Mouse (Mus musculus): ENCODE measurements around the gene Slc9a1. TPM values are rescaled to one million over a fixed set of nuclear protein-coding genes. Genes with fewer than 3 reads are reported as not detected.

Slc9a1 gene
- polyA plus RNA-seq, 1 experiment from 2014 or later = 7.9 TPM

GRCm38 (mm10) chr4:133348051-133348775, 21.3 kb upstream of the Slc9a1 start:
- WGBS = 94% methylated on average over 5 of the region's 5 CpGs
- Histone ChIP-seq H3K4me1 (no peaks in the 10 kb centered on the region), H3K9me3 (no peaks in the 10 kb centered on the region), H3K27me3 (ENCODE audit: poor library complexity, severe bottlenecking) (no peaks in the 10 kb centered on the region), H3K36me3 (replicated peaks) (no peaks in the 10 kb centered on the region), H3K27ac (no peak overlapping the region), H3K4me3 (no peak overlapping the region)
- no peak for DNase-seq (ENCODE audit: extremely low spot score, low spot score)

DNA sequence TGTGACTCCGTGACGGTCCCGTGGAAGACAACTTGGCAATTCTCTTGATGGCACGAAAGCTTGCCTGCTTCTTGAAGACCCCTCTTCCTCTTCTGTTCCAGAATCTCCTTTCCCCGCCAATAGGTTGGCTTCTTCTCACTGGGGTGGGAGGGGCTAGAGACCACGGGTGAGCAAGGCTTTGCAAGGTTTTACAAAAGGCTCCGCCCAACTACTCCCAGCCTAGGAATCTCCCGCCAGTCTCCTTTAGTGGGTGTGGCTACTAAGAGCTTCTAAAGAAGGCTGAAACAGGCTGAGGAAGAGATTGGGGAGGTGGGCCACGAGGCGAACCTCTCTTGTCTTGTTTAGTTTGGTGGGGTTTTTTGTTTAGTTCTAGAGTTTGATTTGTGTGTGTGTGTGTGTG, 16.7 kb upstream of the Slc9a1 start:
- H3K27ac ChIP-seq = no peak overlapping the region
- H3K27me3 ChIP-seq (ENCODE audit: poor library complexity, severe bottlenecking) = no peaks in the 10 kb centered on the region
- no peaks in the 10 kb centered on the region for H3K4me1 ChIP-seq
- no peaks in the 10 kb centered on the region for H3K36me3 ChIP-seq (replicated peaks)
- WGBS = 74% methylated on average over 10 of the region's 10 CpGs
- no peaks in the 10 kb centered on the region for H3K9me3 ChIP-seq
- no peak for DNase-seq (ENCODE audit: extremely low spot score, low spot score)
- no peak overlapping the region for H3K4me3 ChIP-seq

DNA sequence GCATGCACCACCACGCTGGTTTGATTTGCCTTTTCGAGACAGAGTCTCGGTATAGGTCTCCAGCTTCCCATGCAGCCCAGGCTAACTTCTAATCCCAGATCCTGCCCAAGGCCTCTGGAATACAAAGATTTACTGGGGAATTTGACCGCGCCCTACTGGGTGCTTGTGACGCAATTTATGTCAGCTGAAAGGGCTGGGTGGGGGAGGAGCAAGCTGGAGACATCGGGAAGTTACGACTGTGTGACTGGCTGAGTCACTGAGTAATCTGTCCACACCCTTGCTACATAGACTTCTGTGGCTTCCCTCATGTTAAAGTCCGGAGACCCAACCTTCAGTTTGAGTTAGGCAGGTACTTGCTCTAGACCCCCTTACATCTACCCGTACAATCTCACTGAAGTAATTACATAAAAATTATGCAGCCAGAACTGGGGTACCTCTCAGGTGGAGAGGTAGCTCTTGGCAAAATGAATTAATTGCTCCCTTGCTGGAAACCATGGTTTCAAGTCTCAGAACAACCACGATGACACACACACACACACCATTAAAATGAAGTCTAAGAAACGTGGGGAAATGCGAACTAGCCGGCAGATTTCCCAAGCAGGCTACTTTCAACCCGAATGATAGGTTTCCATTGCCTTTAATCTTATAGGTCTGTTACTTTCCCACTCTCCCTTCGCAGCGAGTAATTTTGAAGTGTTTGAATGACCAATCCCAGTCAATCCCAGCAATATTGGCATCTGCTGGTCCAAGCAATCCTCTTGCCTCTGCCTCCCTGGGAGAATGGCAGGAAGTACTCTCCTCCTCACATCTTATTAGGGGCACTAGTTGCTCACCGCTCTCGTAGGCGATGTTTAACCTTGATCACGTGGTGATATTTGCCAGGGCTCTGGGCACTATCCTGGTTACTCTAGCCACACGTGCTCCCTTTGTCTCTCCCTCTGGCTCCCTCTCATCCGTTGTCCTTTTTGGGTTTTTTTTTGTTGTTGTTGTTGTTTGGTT, 15.8 kb upstream of the Slc9a1 start, which contains the start of gene Wdtc1:
TSS of gene Wdtc1 (minus strand) at position 115 of the 999 bp plus-strand sequence.
- 91% methylated on average over 23 of the region's 23 CpGs for WGBS

GRCm38 (mm10) chr4:133354641-133355040, 14.9 kb upstream of the Slc9a1 start:
- Histone ChIP-seq H3K4me1 (no peaks in the 10 kb centered on the region), H3K4me3 (no peak overlapping the region), H3K27ac (no peak overlapping the region), H3K9me3 (no peaks in the 10 kb centered on the region), H3K27me3 (ENCODE audit: poor library complexity, severe bottlenecking) (no peaks in the 10 kb centered on the region), H3K36me3 (replicated peaks) (no peaks in the 10 kb centered on the region)
- 91% methylated on average over 6 of the region's 6 CpGs for WGBS
- DNase-seq (ENCODE audit: extremely low spot score, low spot score) = no peak

More for the DNA sequence above, 15.8 kb upstream of the Slc9a1 start, which contains the start of gene Wdtc1:
- Histone ChIP-seq H3K9me3 (no peaks in the 10 kb centered on the region), H3K4me3 (no peak within 1 kb of the TSS), H3K27ac (no peak within 1 kb of the TSS), H3K36me3 (replicated peaks) (no peaks in the 10 kb centered on the region), H3K4me1 (no peaks in the 10 kb centered on the region), H3K27me3 (ENCODE audit: poor library complexity, severe bottlenecking) (no peaks in the 10 kb centered on the region)
- DNase-seq (ENCODE audit: extremely low spot score, low spot score) = no peak

GRCm38 (mm10) chr4:133370298-133371274, 1.1 kb downstream of the Slc9a1 start:
- H3K27ac ChIP-seq = peak overlapping the region; percentile 94
- H3K9me3 ChIP-seq = no peaks in the 10 kb centered on the region
- H3K4me1 ChIP-seq = peaks cover 53% of the 10 kb centered on the region
- 78% methylated on average over 22 of the region's 22 CpGs for WGBS
- no peak for DNase-seq (ENCODE audit: extremely low spot score, low spot score)
- peaks cover 12% of the 10 kb centered on the region for H3K36me3 ChIP-seq (replicated peaks)
- peak overlapping the region; percentile 75 for H3K4me3 ChIP-seq
- H3K27me3 ChIP-seq (ENCODE audit: poor library complexity, severe bottlenecking) = no peaks in the 10 kb centered on the region

DNA sequence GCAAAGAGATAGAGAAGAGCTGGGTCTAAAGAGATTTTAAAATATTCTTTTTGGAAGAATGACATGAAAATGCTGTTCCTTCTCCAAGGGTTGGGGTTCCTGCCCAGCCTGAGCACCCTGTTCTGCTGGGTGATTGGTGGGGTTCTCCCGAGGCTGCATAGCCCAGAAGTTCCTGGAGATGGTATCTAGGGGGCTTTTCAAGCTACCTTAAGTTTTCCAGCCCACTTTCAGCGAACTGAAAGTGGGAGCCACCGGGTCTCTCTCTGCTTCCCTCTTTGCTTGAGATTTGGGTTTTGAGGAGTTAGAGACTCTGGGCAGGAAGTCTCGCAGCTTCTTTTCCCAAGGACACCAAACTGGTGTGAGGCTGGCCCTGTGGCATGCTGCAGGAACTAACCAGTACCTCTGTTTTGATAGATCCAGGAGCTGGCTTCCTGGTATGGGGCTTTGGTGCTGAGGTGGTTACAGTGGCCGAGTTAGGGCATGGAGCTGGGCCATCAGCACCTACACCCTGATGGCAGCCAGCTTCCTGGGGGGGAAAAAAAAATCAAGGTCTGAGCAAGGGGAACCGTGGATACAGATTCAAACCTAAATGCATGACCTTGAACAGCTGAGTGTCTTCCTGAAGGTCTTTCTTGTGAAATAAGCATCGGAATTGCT, 2.2 kb downstream of the Slc9a1 start:
- Histone ChIP-seq H3K36me3 (replicated peaks) (peaks cover 12% of the 10 kb centered on the region), H3K4me1 (peaks cover 64% of the 10 kb centered on the region), H3K9me3 (no peaks in the 10 kb centered on the region), H3K27me3 (ENCODE audit: poor library complexity, severe bottlenecking) (no peaks in the 10 kb centered on the region), H3K4me3 (peak overlapping the region; percentile 75), H3K27ac (peak overlapping the region; percentile 13; the same call in 1 of the 2 replicates)
- DNase-seq (ENCODE audit: extremely low spot score, low spot score) = no peak
- 89% methylated on average over 7 of the region's 7 CpGs for WGBS

- DNase-seq (ENCODE audit: extremely low spot score, low spot score) = no peak
- Histone ChIP-seq H3K27me3 (ENCODE audit: poor library complexity, severe bottlenecking) (no peaks in the 10 kb centered on the region), H3K27ac (no peak overlapping the region), H3K4me3 (peak overlapping the region; percentile 75; the same call in 1 of the 2 replicates), H3K4me1 (peaks cover 70% of the 10 kb centered on the region), H3K9me3 (no peaks in the 10 kb centered on the region), H3K36me3 (replicated peaks) (peaks cover 12% of the 10 kb centered on the region)
- 86% methylated on average over 6 of the region's 6 CpGs for WGBS
These were observed 2.8 kb downstream of the Slc9a1 start for GRCm38 (mm10) chr4:133372278-133372665.

DNA sequence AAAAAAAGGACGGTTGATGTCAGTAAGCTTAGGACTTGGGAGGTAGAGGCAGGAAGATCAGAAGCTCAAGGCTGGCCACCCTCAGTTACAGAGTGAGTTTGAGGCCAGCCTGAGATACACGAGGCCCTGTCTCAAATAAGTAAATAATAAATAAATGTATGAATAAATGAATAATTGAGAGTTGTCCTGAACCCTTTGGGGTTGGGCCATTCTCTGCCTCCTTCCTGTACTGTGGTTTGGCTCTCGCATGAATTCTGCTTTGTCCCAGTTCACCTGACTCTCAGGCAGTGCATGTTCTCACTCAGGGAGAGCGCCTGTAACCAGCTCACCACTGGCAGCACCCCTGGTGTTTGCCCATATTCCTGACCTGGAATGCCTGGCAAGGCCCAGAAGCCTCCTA, 4.5 kb downstream of the Slc9a1 start:
- no peaks in the 10 kb centered on the region for H3K27me3 ChIP-seq (ENCODE audit: poor library complexity, severe bottlenecking)
- H3K4me3 ChIP-seq = no peak overlapping the region
- peaks cover 12% of the 10 kb centered on the region for H3K36me3 ChIP-seq (replicated peaks)
- H3K9me3 ChIP-seq = no peaks in the 10 kb centered on the region
- 86% methylated on average over 4 of the region's 4 CpGs for WGBS
- no peak overlapping the region for H3K27ac ChIP-seq
- no peak for DNase-seq (ENCODE audit: extremely low spot score, low spot score)
- peaks cover 87% of the 10 kb centered on the region for H3K4me1 ChIP-seq

DNA sequence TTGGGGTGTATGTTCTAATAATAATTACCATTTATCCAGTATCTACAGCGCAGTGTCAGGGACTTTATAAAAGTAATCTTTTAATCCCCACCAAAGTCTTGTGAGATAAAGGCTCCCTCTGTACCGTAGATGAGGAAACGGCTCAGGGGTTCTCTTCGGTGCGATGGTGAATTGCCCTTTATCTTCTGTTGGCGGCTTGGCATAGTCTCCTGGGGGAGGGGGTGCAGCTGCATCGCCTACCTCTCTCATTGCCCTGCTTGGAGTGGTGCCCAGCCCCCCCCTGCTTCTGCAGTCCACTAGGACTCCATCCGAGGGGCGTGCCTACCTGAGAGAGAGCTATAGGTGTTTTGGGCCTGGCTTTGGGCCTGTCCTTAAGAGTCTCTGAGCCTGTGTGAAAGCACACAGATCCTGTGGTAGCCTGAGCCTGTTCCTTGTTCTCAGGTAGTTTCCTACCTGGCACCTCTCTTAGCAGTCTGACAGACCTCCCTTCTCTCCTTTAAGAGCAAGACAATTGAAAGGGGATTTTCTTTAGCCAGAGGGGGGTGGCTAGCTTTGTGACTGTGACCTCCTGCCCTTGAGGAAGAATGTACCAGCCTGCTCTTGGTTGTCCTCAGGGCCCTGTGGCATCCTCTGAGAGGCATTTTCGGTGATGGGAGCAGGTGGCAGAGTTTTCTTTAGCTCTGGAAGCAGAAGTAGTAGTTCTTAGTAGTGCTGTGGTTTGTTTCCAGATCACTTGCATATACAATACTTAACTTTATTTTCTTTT, 6.5 kb downstream of the Slc9a1 start:
- Histone ChIP-seq H3K4me1 (peaks cover 94% of the 10 kb centered on the region), H3K9me3 (no peaks in the 10 kb centered on the region), H3K27me3 (ENCODE audit: poor library complexity, severe bottlenecking) (no peaks in the 10 kb centered on the region), H3K27ac (peak overlapping the region; percentile 60), H3K36me3 (replicated peaks) (peaks cover 12% of the 10 kb centered on the region), H3K4me3 (no peak overlapping the region)
- DNase-seq (ENCODE audit: extremely low spot score, low spot score) = no peak
- 65% methylated on average over 10 of the region's 10 CpGs for WGBS

DNA sequence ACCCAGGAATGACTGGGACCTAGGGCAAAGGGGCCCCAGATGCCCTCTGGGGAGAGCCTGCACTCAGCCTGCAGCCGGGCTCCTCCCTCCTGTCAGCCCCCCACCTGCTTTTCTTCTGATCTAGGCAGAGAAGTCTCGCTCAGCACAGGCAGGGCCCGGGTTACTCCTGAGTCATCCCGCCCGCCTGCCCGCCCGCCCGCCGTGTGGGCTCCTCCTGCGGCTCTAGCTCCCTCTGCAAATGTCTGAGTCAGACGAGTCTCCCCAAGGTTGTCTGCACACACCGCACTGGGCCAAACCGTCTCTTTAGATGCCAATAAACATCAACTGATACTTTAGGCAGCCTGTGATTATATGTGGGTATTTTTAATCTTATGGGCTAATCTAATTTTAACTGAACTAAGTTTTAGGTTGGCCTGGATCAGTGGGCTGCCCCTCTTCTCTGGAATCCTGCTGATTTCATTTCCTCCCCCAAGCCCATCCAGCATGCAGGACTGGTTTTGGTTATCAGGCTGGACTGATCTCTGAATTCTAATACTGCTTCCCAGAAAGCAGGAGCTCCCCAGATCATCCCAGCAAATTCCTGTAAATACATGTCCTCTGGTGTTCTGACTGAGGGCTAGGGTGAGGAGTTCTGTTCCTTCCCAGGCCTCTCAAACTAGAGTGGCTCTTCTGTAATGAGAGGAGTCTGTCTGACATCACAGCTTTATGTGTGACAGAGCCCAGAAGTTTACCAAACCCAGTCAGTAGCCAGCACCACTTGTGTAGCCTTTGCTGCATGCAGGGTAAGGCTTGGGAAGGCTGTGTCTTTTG, 8.9 kb downstream of the Slc9a1 start:
- Histone ChIP-seq H3K27ac (peak overlapping the region; percentile 79), H3K4me1 (peaks cover 69% of the 10 kb centered on the region), H3K27me3 (ENCODE audit: poor library complexity, severe bottlenecking) (no peaks in the 10 kb centered on the region), H3K4me3 (peak overlapping the region; percentile 27), H3K9me3 (no peaks in the 10 kb centered on the region), H3K36me3 (replicated peaks) (peaks cover 25% of the 10 kb centered on the region)
- WGBS = 7% methylated on average over 13 of the region's 13 CpGs
- peak; percentile 45 for DNase-seq (ENCODE audit: extremely low spot score, low spot score)

DNA sequence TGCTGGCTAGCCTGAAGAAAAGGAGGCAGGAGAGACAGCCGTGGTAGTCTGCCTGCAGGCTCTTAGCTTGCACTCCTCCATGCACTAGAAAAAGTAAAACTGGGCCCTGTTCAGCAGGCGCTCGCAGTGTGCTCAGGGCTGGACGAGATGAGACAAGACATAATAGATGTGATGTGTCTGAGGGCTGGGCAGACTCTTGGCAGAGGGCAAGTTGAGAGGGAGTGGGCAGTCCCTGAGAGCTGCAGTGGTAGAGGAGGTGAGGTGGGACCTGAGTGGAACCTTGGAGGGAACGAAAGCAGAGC, 9.5 kb downstream of the Slc9a1 start:
- Histone ChIP-seq H3K4me1 (peaks cover 64% of the 10 kb centered on the region), H3K9me3 (no peaks in the 10 kb centered on the region), H3K27ac (peak overlapping the region; percentile 79), H3K4me3 (no peak overlapping the region), H3K36me3 (replicated peaks) (peaks cover 25% of the 10 kb centered on the region), H3K27me3 (ENCODE audit: poor library complexity, severe bottlenecking) (no peaks in the 10 kb centered on the region)
- no peak for DNase-seq (ENCODE audit: extremely low spot score, low spot score)
- 37% methylated on average over 5 of the region's 5 CpGs for WGBS
